Mouse (Mus musculus): ENCODE results near the gene Hk2.

- TF ChIP-seq CTCF (IDR thresholded peaks at IDR 0.05; ENCODE audit: low read depth), result no peak
- TF ChIP-seq EP300 (IDR thresholded peaks at IDR 0.05; ENCODE audit: low read depth), result no peak
Observed at GRCm38 (mm10) chr6:82759241-82759640, 15.0 kb downstream of the Hk2 start.
